Mouse (Mus musculus): Measurements from ENCODE around the gene Ndufs4.

DNA sequence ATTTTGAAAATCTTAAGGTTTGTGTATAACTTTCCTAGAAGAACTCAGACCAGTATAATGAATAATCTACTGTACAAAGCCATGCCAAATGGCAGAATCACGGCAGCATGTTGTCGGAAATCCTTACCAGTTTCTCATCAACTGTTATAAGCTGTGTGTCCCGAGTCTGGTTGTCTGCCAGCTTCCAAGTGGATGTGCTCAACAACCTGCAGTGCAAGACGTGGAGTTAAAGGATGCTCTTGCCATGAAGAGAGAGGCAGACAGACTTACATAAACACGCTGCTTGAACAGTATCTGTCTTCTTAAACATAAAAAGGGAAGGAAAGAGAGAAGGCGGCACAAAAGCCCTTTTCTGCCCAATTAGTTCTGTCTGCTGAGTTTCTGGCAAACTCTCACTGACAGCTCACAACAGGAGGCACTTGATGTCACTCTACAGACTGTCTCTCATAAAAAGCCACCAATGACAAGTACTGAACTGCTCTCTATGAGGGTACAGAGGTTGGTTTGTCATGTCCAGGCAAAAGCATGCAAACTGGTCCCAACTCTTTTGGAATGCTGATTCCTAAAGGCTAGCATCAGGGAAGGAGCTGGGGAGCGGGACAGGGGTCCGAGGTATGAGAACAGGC is 36.6 kb downstream of the Ndufs4 start:
- TF ChIP-seq CTCF (conservative IDR thresholded peaks at IDR 0.05; ENCODE audit: insufficient read depth, insufficient read length, low read depth, low read length) (no peak), POLR2A (IDR thresholded peaks at IDR 0.05; ENCODE audit: low read depth, low read length) (no peak)
